Mouse (Mus musculus) lung, postnatal 0 days (tissue): ENCODE results near the gene Spred2.
A peak's percentile ranks its signal among the peaks of the same experiment; 100 is the strongest.

Experiments
- CTCF ChIP-seq: IDR thresholded peaks from 2 replicates; pipeline ENCODE4 v1.5.1; 2016; ENCODE audit warnings: antibody characterized with exemption, mild to moderate bottlenecking
- EP300 ChIP-seq: IDR thresholded peaks from 2 replicates; pipeline ENCODE4 v1.6.1; 2016; ENCODE audit warnings: antibody characterized with exemption, mild to moderate bottlenecking, control low read depth

- TF ChIP-seq CTCF (peak; percentile 56), EP300 (peak; percentile 72)
Measured at GRCm38 (mm10) chr11:19923888-19924756, at the start of gene Spred2.
